Mouse (Mus musculus): Measurements from ENCODE around the gene Epha7. TPM values are rescaled to one million over a fixed set of nuclear protein-coding genes. Genes with fewer than 3 reads are reported as not detected.

Gene Epha7
- 40.0 and 47.0 TPM in 2 replicates for polyA plus RNA-seq (2015; fragmentation: Nextera tagmentation; extraction: Ambion mirVana)

- peak within 1 kb of the TSS; percentile 79 for H3K4me2 ChIP-seq
- H3K9ac ChIP-seq = peak within 1 kb of the TSS; percentile 70
- ATAC-seq (ENCODE audit: borderline replicate concordance, extremely low read depth, low FRiP score, low TSS enrichment) = peak; percentile 97
- peak within 1 kb of the TSS; percentile 92 for H3K27ac ChIP-seq
- under 1% methylated on average over 48 of the region's 48 CpGs for WGBS
- no peaks in the 10 kb centered on the region for H3K9me3 ChIP-seq
- no peaks in the 10 kb centered on the region for H3K4me1 ChIP-seq
- peak within 1 kb of the TSS; percentile 72 for H3K4me3 ChIP-seq
- H3K27me3 ChIP-seq = no peaks in the 10 kb centered on the region
- H3K36me3 ChIP-seq = no peaks in the 10 kb centered on the region
Measured at GRCm38 (mm10) chr4:28812691-28813289, at the start of gene Epha7. Gene Epha7 (plus strand): TSS chr4:28813131.

DNA sequence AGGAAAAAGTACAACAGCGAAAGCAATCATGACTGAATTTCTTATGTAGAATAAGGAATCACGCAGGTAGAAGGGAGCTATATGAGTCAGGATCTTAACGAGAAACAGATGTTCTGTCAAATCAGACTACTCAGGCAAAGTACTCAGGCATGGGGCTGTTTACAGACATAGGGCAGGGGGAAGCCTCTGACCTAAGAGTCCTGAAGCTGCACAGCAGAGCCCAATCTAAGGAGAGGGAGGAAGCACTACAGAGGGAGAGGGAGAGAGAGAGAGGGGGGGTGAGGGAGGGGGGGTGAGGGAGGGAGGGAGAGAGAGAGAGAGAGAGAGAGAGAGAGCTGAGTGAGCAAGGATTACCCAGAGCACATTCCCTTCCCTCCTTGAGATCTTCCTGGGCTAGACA lies 29.0 kb upstream of the Epha7 start:
- H3K4me1 ChIP-seq = no peaks in the 10 kb centered on the region
- no peaks in the 10 kb centered on the region for H3K36me3 ChIP-seq
- 32% methylated on average over 3 of the region's 3 CpGs for WGBS
- no peak overlapping the region for H3K4me3 ChIP-seq
- no peaks in the 10 kb centered on the region for H3K27me3 ChIP-seq
- H3K9ac ChIP-seq = no peak overlapping the region
- no peak for ATAC-seq (ENCODE audit: borderline replicate concordance, extremely low read depth, low FRiP score, low TSS enrichment)
- no peak overlapping the region for H3K4me2 ChIP-seq
- H3K9me3 ChIP-seq = no peaks in the 10 kb centered on the region
- H3K27ac ChIP-seq = no peak overlapping the region

DNA sequence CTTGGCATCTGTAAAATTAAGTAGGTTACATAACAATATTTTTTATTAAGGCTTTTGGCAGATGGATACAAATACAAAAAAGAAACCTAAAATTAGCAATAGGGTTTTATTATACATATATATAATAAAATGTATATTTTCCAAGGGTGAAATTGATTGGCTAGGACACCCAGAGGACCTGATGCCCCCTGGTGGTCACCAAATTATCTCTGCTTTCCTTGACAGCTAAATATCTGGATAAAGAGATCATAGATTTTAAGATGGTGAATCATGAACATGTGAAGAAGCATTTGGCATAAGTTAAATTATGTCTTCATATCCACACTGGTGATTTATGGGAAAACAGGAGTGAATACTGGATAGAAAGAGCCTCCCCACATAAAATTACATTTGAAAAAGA lies 4.1 kb upstream of the Epha7 start:
- Histone ChIP-seq H3K9me3 (no peaks in the 10 kb centered on the region), H3K27me3 (no peaks in the 10 kb centered on the region), H3K4me3 (no peak overlapping the region), H3K36me3 (no peaks in the 10 kb centered on the region), H3K27ac (no peak overlapping the region), H3K9ac (no peak overlapping the region), H3K4me1 (no peaks in the 10 kb centered on the region), H3K4me2 (no peak overlapping the region)
- ATAC-seq (ENCODE audit: borderline replicate concordance, extremely low read depth, low FRiP score, low TSS enrichment) = no peak

DNA sequence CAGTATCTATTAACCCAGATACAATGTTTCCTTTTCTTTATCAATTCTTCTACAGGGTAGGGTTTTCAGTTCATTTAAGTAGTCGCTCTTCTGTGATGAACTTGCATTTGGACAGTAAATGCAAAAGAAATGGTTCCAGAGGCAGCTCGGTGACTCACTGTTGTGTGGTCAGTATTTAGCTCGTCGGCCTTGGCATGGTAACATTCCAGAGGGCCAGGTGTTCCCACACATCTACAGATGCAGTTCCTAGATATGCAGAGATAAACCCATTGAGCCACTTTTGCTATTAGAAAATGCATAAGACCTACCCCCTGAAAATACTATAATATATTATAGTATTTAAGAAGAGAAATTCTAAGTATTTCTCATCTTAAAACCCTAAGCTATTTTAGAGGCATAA lies 3.2 kb upstream of the Epha7 start:
- Histone ChIP-seq H3K27me3 (no peaks in the 10 kb centered on the region), H3K27ac (no peak overlapping the region), H3K4me2 (no peak overlapping the region), H3K36me3 (no peaks in the 10 kb centered on the region), H3K4me3 (no peak overlapping the region), H3K4me1 (no peaks in the 10 kb centered on the region), H3K9ac (no peak overlapping the region), H3K9me3 (no peaks in the 10 kb centered on the region)
- 66% methylated on average over 4 of the region's 4 CpGs for WGBS
- no peak for ATAC-seq (ENCODE audit: borderline replicate concordance, extremely low read depth, low FRiP score, low TSS enrichment)

DNA sequence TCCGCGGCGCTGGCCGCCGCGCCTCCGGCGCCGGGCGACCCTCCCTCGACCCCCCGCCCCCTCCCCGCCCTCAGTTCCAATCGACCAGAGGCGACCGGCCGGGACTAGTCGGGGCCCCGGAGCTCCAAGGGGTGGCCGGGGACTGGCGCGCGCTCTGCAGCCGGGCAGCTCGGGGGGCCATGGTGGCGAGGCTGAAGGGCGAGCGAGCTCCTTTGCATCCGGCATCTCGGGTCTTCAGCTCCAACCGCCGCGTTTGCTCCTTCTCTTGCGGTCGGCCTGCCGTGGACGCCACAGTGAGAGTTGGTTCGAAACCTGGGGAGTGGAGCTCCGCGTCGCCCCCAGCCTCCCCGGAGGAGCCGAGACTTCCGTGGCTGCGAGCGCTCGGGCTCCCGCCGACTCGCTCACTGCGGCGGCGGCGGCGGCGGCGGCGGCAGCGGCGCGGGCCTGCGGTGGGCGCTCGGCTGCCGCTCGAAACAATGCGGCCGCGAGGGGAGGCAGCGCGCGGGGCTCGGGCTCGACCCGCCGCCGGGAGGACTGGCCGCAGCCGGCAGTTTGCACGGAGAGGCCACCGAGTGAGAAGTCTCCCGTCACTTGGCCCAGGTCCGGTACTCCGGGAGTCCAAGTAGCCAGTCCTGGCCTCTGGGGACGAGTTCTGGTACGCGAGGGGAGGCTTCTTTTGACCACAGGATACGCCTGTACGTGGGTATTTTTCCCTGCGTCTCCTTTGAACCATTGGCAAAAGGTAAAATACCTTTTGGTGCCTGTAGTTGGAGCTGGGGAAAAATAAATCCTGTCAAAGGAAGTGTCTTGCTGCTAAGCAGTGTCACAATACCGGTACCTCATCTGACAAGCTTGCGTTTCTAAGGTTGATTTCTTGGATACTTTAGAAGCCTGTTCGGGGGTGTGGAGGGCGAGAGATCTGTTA lies 882 bp downstream of the Epha7 start:
- peak overlapping the region; percentile 79 for H3K4me2 ChIP-seq
- H3K9me3 ChIP-seq = no peaks in the 10 kb centered on the region
- peak; percentile 56 for ATAC-seq (ENCODE audit: borderline replicate concordance, extremely low read depth, low FRiP score, low TSS enrichment)
- H3K9ac ChIP-seq = peak overlapping the region; percentile 70
- under 1% methylated on average over 84 of the region's 94 CpGs for WGBS
- no peaks in the 10 kb centered on the region for H3K27me3 ChIP-seq
- H3K4me1 ChIP-seq = no peaks in the 10 kb centered on the region
- no peaks in the 10 kb centered on the region for H3K36me3 ChIP-seq
- H3K27ac ChIP-seq = peak overlapping the region; percentile 92
- H3K4me3 ChIP-seq = peak overlapping the region; percentile 72

GRCm38 (mm10) chr4:28814476-28814815 lies 1.5 kb downstream of the Epha7 start:
- Histone ChIP-seq H3K27me3 (no peaks in the 10 kb centered on the region), H3K27ac (peak overlapping the region; percentile 92; the same call in 1 of the 2 replicates), H3K4me2 (peak overlapping the region; percentile 79), H3K9me3 (no peaks in the 10 kb centered on the region), H3K9ac (peak overlapping the region; percentile 70), H3K36me3 (no peaks in the 10 kb centered on the region), H3K4me3 (peak overlapping the region; percentile 72), H3K4me1 (no peaks in the 10 kb centered on the region)
- 0% methylated on average over 8 of the region's 8 CpGs for WGBS
- no peak for ATAC-seq (ENCODE audit: borderline replicate concordance, extremely low read depth, low FRiP score, low TSS enrichment)

DNA sequence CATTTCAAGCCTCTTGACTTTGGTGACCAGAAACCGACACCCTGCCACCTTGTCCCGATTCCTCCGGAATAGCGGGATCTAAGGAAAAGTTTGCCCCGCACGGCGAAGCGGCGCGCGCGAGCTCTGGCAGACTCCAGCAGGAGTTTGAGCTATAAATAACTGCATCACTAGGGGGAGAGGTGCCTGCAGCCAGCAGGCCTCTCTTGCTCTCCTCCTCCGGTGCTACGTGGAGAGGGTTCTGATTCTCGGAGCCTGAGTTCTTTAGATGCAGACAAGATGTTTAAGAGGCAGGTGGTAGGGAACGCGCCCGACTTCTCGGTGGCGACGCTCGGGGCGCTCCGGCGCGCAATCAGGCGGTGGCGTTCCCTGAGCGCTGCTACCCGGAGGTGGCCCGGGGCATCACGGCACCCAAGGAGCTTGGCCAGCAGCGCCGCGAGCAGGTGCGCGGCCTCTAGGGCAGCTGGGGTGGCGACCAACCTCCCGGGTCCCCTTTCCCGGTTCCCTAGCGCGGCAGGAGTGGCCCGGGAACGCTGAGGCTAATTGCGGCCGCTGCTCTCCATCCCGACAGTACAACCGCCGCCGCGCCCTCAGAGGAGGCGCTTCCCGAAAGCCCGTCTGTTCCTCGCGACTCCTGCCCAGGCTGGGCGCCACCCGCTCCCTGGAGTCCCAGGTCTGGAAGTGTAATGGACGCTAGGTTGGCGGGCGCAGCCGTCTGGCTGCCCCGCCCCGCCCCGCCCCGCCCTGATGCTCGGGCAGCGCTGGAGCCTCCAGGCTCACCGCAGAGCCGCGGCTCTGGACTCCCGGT lies 2.1 kb downstream of the Epha7 start:
- no peaks in the 10 kb centered on the region for H3K9me3 ChIP-seq
- no peaks in the 10 kb centered on the region for H3K36me3 ChIP-seq
- H3K4me1 ChIP-seq = no peaks in the 10 kb centered on the region
- WGBS = under 1% methylated on average over 64 of the region's 72 CpGs
- H3K4me2 ChIP-seq = peak overlapping the region; percentile 79
- ATAC-seq (ENCODE audit: borderline replicate concordance, extremely low read depth, low FRiP score, low TSS enrichment) = peak; percentile 46; the same call in 1 of the 2 replicates
- no peaks in the 10 kb centered on the region for H3K27me3 ChIP-seq
- H3K9ac ChIP-seq = peak overlapping the region; percentile 70
- peak overlapping the region; percentile 92 for H3K27ac ChIP-seq
- peak overlapping the region; percentile 72 for H3K4me3 ChIP-seq

DNA sequence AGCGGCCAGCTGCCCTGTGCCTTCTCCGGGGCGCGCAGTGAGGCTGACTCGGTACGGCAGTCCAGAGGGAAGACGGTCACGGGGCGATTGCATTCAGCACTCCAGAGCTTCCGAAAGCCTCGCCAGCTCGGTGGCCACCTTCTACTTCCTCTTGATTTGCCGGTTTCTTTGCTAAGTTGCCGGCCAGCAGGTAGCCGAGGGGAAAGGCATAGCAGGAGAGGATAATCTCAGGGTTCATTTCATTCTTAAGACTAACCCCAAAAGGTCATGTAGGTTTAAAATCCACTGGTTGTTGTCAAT lies 2.6 kb downstream of the Epha7 start:
- under 1% methylated on average over 15 of the region's 15 CpGs for WGBS
- Histone ChIP-seq H3K9me3 (no peaks in the 10 kb centered on the region), H3K9ac (peak overlapping the region; percentile 70), H3K4me3 (peak overlapping the region; percentile 72), H3K27me3 (no peaks in the 10 kb centered on the region), H3K36me3 (no peaks in the 10 kb centered on the region), H3K4me1 (no peaks in the 10 kb centered on the region), H3K27ac (peak overlapping the region; percentile 92), H3K4me2 (peak overlapping the region; percentile 79)
- no peak for ATAC-seq (ENCODE audit: borderline replicate concordance, extremely low read depth, low FRiP score, low TSS enrichment)

DNA sequence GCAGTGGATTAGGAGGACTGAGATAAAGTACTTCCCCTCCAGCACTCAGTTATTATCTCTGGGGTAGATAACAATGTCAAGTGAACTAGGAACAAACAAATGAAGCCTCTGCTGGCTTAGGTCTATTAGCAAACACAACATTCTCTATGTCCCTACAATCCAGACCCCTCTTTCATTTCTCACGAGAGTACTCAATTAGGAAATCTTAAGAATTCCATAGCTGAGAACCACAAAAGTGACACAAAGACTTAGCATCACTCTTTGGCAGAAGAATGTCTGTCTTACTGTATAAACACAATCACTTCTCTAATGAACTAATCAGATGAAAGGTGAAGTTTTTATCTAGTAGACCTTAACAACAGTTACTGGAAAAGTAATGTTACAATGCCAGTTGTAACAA lies 10.7 kb downstream of the Epha7 start:
- Histone ChIP-seq H3K36me3 (peaks cover 3% of the 10 kb centered on the region), H3K4me2 (no peak overlapping the region), H3K9ac (no peak overlapping the region), H3K9me3 (no peaks in the 10 kb centered on the region), H3K27ac (no peak overlapping the region), H3K4me1 (peaks cover 4% of the 10 kb centered on the region; the same call in 1 of the 2 replicates), H3K4me3 (no peak overlapping the region), H3K27me3 (no peaks in the 10 kb centered on the region)
- 30% methylated on average over 1 of the region's 1 CpGs for WGBS
- ATAC-seq (ENCODE audit: borderline replicate concordance, extremely low read depth, low FRiP score, low TSS enrichment) = no peak

DNA sequence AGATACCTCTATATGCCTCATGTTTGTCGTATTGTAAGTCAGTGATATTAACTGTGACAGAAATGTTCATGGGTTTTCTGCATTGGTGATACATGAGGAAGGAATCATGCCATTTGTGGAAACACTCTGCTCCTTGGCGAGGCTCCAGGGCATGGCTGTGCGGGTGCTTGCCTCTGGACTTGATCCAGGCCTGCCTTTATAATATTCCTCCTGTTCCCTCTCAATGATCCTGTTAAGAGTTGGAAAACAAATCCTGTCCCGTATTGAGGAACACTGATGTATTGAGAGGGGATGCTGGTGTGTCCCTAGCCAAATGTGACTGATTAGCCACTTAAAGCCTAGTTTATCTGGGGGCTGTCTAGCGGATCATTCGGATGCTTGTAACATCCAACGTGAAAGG lies 11.7 kb downstream of the Epha7 start:
- Histone ChIP-seq H3K9me3 (no peaks in the 10 kb centered on the region), H3K9ac (no peak overlapping the region), H3K4me3 (no peak overlapping the region), H3K4me2 (no peak overlapping the region), H3K27me3 (no peaks in the 10 kb centered on the region), H3K4me1 (peaks cover 4% of the 10 kb centered on the region; the same call in 1 of the 2 replicates), H3K27ac (no peak overlapping the region), H3K36me3 (peaks cover 3% of the 10 kb centered on the region)
- WGBS = 29% methylated on average over 7 of the region's 7 CpGs
- ATAC-seq (ENCODE audit: borderline replicate concordance, extremely low read depth, low FRiP score, low TSS enrichment) = no peak

DNA sequence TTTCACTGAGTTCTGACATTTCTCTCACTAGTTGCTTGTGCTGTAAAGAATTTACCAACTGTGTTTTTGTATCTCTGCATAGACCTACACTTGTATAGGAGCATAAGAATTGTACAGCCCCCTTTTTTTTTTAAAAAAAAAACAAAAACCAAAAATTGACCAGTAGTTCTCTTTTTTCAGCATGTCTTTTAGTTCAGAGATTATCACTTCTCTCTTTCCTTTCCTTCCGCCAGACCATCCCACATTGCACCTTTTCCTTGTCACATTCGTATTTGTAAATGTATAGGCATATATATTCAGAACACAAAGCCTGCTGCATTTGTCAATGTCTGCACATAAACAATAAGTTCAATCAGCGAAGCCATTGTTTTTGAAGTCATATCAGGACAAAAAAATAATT lies 24.7 kb downstream of the Epha7 start:
- H3K27ac ChIP-seq = no peak overlapping the region
- ATAC-seq (ENCODE audit: borderline replicate concordance, extremely low read depth, low FRiP score, low TSS enrichment) = no peak
- H3K4me2 ChIP-seq = no peak overlapping the region
- H3K4me3 ChIP-seq = no peak overlapping the region
- no peaks in the 10 kb centered on the region for H3K9me3 ChIP-seq
- H3K9ac ChIP-seq = no peak overlapping the region
- H3K4me1 ChIP-seq = peaks cover 5% of the 10 kb centered on the region
- WGBS = 86% methylated on average over 3 of the region's 3 CpGs
- no peaks in the 10 kb centered on the region for H3K27me3 ChIP-seq
- no peaks in the 10 kb centered on the region for H3K36me3 ChIP-seq

DNA sequence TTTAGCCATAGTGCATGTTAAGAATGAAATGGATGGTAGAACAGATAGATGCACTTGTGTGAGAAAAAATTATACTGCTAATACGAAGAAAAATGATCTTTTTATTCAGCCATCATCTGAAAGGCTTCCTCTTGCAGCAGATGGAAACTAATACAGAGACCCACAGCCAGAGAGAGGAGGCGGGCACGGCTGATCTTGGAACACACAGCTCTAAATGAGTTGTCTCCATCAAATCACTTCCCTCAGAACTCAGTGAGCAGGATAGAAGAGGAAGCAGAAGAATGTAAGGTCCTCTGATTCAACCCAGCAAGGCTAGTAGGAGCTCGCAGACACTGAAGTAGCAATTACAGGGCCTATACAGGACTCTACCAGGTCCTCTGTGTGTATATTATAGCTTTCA lies 33.4 kb downstream of the Epha7 start:
- no peak for ATAC-seq (ENCODE audit: borderline replicate concordance, extremely low read depth, low FRiP score, low TSS enrichment)
- Histone ChIP-seq H3K9ac (no peak overlapping the region), H3K4me2 (no peak overlapping the region), H3K4me3 (no peak overlapping the region), H3K36me3 (no peaks in the 10 kb centered on the region; the same call in 1 of the 2 replicates), H3K9me3 (no peaks in the 10 kb centered on the region), H3K27ac (no peak overlapping the region), H3K27me3 (no peaks in the 10 kb centered on the region), H3K4me1 (no peaks in the 10 kb centered on the region)
- 86% methylated on average over 4 of the region's 4 CpGs for WGBS
